ENCODE assay signal across 22 mouse cellular contexts in genomic region chr14:27607419-27607818, GRCm38 (mm10). TPM values are rescaled to one million over a fixed set of nuclear protein-coding genes. Genes with fewer than 3 reads are reported as not detected.
"Had no signal": no experiment of that assay in that cellular context is flagged by ENCODE, and none has a peak within 500 bp of the region (broad histone marks: within the 10 kb centered on the region; RNA-seq: fewer than 3 reads in every experiment).

No protein-coding gene starts in this region.

- H3K9me3 ChIP-seq: hindbrain, embryonic 15.5 days; limb, embryonic 12.5 days; limb, embryonic 15.5 days; midbrain, embryonic 12.5 days; midbrain, embryonic 15.5 days had no signal

- H3K27ac ChIP-seq: hindbrain, embryonic 15.5 days; layer of hippocampus, adult 2 months; limb, embryonic 12.5 days; limb, embryonic 15.5 days; liver, embryonic 14.5 days; macrophage; midbrain, embryonic 12.5 days; midbrain, embryonic 15.5 days; neural tube, embryonic 13.5 days had no signal

- ATAC-seq: intestine, postnatal 0 days; liver, postnatal 0 days; lung, postnatal 0 days; midbrain, embryonic 15.5 days had no signal

- H3K4me2 ChIP-seq: hindbrain, embryonic 15.5 days; limb, embryonic 12.5 days; limb, embryonic 15.5 days; liver, embryonic 11.5 days; lung, embryonic 14.5 days; midbrain, embryonic 12.5 days; midbrain, embryonic 15.5 days; neural tube, embryonic 13.5 days had no signal

- H3K36me3 ChIP-seq: hindbrain, embryonic 15.5 days; limb, embryonic 12.5 days; limb, embryonic 15.5 days; midbrain, embryonic 12.5 days; midbrain, embryonic 15.5 days; neural tube, embryonic 13.5 days had no signal

- H3K27me3 ChIP-seq: hindbrain, embryonic 15.5 days; limb, embryonic 12.5 days; limb, embryonic 15.5 days; midbrain, embryonic 12.5 days; midbrain, embryonic 15.5 days; neural tube, embryonic 13.5 days had no signal

- DNase-seq: kidney, adult 9 months; kidney, postnatal 14 days; layer of hippocampus, adult 9-11 months; liver, postnatal 0 days; lung, embryonic 14.5 days; retina, postnatal 1 day; thymus, postnatal 25 days had no signal

- H3K4me1 ChIP-seq: hindbrain, embryonic 15.5 days; limb, embryonic 15.5 days; midbrain, embryonic 12.5 days; midbrain, embryonic 15.5 days had no signal

- H3K9ac ChIP-seq: hindbrain, embryonic 15.5 days; limb, embryonic 12.5 days; limb, embryonic 15.5 days; liver, embryonic 14.5 days; liver, postnatal 0 days; lung, embryonic 14.5 days; midbrain, embryonic 12.5 days; midbrain, embryonic 15.5 days; neural tube, embryonic 13.5 days had no signal

- H3K4me3 ChIP-seq: hindbrain, embryonic 15.5 days; layer of hippocampus, adult 2 months; limb, embryonic 12.5 days; limb, embryonic 15.5 days; midbrain, embryonic 12.5 days; midbrain, embryonic 15.5 days; myocyte; neural tube, embryonic 13.5 days had no signal

RNA-seq across cellular contexts. Expression of gene Erc2, which starts 14.8 kb away (rescaled TPM):
- total RNA-seq: monocyte, adult 5-6 weeks; neutrophil, adult 5-6 weeks had no signal
- polyA plus RNA-seq: macrophage had no signal
